Mouse (Mus musculus): ENCODE results near the gene Uqcrh. TPM values are rescaled to one million over a fixed set of nuclear protein-coding genes. Genes with fewer than 3 reads are reported as not detected.
A peak's percentile ranks its signal among the peaks of the same experiment; 100 is the strongest.

The Uqcrh gene
- polyA plus RNA-seq, 1 experiment = 60.5 TPM

DNA sequence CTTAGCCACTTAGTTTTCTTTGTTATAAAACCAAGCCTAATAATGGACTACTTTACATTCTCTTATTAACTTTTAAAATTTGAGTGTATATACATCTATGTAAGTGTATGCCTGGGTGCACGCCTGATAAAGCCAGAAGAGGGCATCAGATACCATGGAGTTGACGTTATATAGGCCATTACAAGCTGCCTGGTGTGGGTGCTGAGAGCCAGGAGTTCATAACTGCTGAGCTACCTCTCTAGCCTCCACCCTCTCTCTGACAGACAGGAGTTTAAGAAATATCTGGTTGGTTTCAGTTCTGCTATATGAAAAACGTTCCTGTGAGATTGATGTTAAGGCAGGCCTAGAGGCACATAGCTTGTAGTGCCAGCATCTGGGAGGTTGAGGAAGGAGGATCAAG, 32.7 kb downstream of the Uqcrh start:
- TF ChIP-seq CTCF (IDR thresholded peaks at IDR 0.05; ENCODE audit: extremely low read depth, insufficient read length, insufficient replicate concordance, low read depth, low read length) = no peak
- no peak for TF ChIP-seq POLR2A (IDR thresholded peaks at IDR 0.05; ENCODE audit: low read depth, low read length)
- no peak overlapping the region for H3K27ac ChIP-seq (ENCODE audit: insufficient read depth, low read depth, low read length)
- 71% methylated on average over 3 of the region's 3 CpGs for WGBS
- H3K36me3 ChIP-seq (ENCODE audit: control insufficient read depth, insufficient read depth, low read length) = peaks cover 25% of the 10 kb centered on the region
- H3K4me1 ChIP-seq (ENCODE audit: control insufficient read depth, insufficient read depth, insufficient read length, low read length) = peaks cover 12% of the 10 kb centered on the region; the same call in 1 of the 2 replicates
- H3K4me3 ChIP-seq (ENCODE audit: low read depth, low read length) = no peak overlapping the region
- H3K27me3 ChIP-seq (ENCODE audit: control insufficient read depth, insufficient read depth, low read length) = no peaks in the 10 kb centered on the region

GRCm38 (mm10) chr4:116040466-116040865, 34.4 kb downstream of the Uqcrh start:
- peaks cover 12% of the 10 kb centered on the region; the same call in 1 of the 2 replicates for H3K4me1 ChIP-seq (ENCODE audit: control insufficient read depth, insufficient read depth, insufficient read length, low read length)

GRCm38 (mm10) chr4:116033374-116033773, 41.5 kb downstream of the Uqcrh start:
- TF ChIP-seq POLR2A (IDR thresholded peaks at IDR 0.05; ENCODE audit: low read depth, low read length) (no peak), CTCF (IDR thresholded peaks at IDR 0.05; ENCODE audit: extremely low read depth, insufficient read length, insufficient replicate concordance, low read depth, low read length) (no peak)
- peaks cover 29% of the 10 kb centered on the region for H3K36me3 ChIP-seq (ENCODE audit: control insufficient read depth, insufficient read depth, low read length)
- H3K4me1 ChIP-seq (ENCODE audit: control insufficient read depth, insufficient read depth, insufficient read length, low read length) = no peaks in the 10 kb centered on the region
- no peak overlapping the region for H3K27ac ChIP-seq (ENCODE audit: insufficient read depth, low read depth, low read length)
- no peaks in the 10 kb centered on the region for H3K27me3 ChIP-seq (ENCODE audit: control insufficient read depth, insufficient read depth, low read length)
- H3K4me3 ChIP-seq (ENCODE audit: low read depth, low read length) = no peak overlapping the region
- 92% methylated on average over 5 of the region's 5 CpGs for WGBS

More at GRCm38 (mm10) chr4:116040466-116040865, 34.4 kb downstream of the Uqcrh start:
- TF ChIP-seq CTCF (IDR thresholded peaks at IDR 0.05; ENCODE audit: extremely low read depth, insufficient read length, insufficient replicate concordance, low read depth, low read length) = no peak
- 61% methylated on average over 2 of the region's 2 CpGs for WGBS
- H3K36me3 ChIP-seq (ENCODE audit: control insufficient read depth, insufficient read depth, low read length) = peaks cover 27% of the 10 kb centered on the region
- no peak overlapping the region for H3K4me3 ChIP-seq (ENCODE audit: low read depth, low read length)
- peak overlapping the region; percentile 75 for H3K27ac ChIP-seq (ENCODE audit: insufficient read depth, low read depth, low read length)
- H3K27me3 ChIP-seq (ENCODE audit: control insufficient read depth, insufficient read depth, low read length) = no peaks in the 10 kb centered on the region

GRCm38 (mm10) chr4:116032906-116033305, 42.0 kb downstream of the Uqcrh start:
- Histone ChIP-seq H3K4me1 (ENCODE audit: control insufficient read depth, insufficient read depth, insufficient read length, low read length) (no peaks in the 10 kb centered on the region), H3K27ac (ENCODE audit: insufficient read depth, low read depth, low read length) (no peak overlapping the region), H3K4me3 (ENCODE audit: low read depth, low read length) (no peak overlapping the region), H3K36me3 (ENCODE audit: control insufficient read depth, insufficient read depth, low read length) (peaks cover 29% of the 10 kb centered on the region), H3K27me3 (ENCODE audit: control insufficient read depth, insufficient read depth, low read length) (no peaks in the 10 kb centered on the region)
- WGBS = 90% methylated on average over 9 of the region's 9 CpGs
- TF ChIP-seq CTCF (IDR thresholded peaks at IDR 0.05; ENCODE audit: extremely low read depth, insufficient read length, insufficient replicate concordance, low read depth, low read length) (no peak), POLR2A (IDR thresholded peaks at IDR 0.05; ENCODE audit: low read depth, low read length) (no peak)

DNA sequence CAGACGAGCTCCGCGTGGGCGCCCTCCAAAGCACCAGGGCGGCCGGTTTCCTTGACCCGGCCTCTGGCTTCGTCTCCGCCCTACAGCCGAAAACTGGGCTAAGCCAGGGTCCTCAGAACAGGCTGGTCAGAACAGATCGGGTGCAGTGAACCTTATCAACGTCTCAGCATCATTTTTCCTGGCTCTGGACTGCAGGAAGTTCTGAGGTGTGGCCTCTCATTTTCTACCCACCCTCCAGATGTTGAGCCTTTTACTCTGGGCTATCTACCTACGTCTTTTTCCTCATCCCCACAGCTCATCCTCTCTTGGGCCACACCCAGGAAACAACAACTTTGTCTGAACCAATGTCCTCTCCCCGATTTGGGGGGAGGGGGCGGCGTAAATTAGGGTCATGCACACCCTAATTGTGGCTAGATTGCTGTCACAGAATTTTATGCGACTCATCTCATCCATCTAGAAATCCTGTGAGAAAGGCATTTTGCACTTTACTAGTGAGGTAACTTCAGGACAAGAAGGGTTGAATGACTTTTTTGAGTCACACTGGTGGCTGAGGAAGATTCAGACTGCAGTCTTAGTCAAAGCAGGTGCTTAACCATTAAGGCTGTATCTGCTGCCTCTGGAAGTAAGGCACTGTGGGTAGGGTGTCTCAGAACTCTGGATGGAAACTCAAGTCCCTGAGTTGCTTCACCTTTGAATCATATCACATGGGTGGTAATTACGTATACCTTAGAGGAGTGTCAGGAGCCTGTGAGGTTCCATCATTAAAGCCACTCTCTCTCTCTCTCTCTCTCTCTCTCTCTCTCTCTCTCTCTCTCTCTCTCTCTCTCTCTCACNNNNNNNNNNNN, 56.7 kb downstream of the Uqcrh start, which contains the start of gene Faah:
Gene Faah (minus strand): TSS at position 25 of the 845 bp plus-strand sequence.
- Histone ChIP-seq H3K4me3 (ENCODE audit: low read depth, low read length) (peak within 1 kb of the TSS; percentile 93), H3K27me3 (ENCODE audit: control insufficient read depth, insufficient read depth, low read length) (no peaks in the 10 kb centered on the region), H3K27ac (ENCODE audit: insufficient read depth, low read depth, low read length) (peak within 1 kb of the TSS; percentile 93), H3K36me3 (ENCODE audit: control insufficient read depth, insufficient read depth, low read length) (peaks cover 1% of the 10 kb centered on the region), H3K4me1 (ENCODE audit: control insufficient read depth, insufficient read depth, insufficient read length, low read length) (peaks cover 15% of the 10 kb centered on the region; the same call in 1 of the 2 replicates)
- 6% methylated on average over 18 of the region's 18 CpGs for WGBS
- TF ChIP-seq CTCF (IDR thresholded peaks at IDR 0.05; ENCODE audit: extremely low read depth, insufficient read length, insufficient replicate concordance, low read depth, low read length) (no peak), POLR2A (IDR thresholded peaks at IDR 0.05; ENCODE audit: low read depth, low read length) (0 out of 2 replicates have a peak, but pooled peaks have one; percentile 5)

DNA sequence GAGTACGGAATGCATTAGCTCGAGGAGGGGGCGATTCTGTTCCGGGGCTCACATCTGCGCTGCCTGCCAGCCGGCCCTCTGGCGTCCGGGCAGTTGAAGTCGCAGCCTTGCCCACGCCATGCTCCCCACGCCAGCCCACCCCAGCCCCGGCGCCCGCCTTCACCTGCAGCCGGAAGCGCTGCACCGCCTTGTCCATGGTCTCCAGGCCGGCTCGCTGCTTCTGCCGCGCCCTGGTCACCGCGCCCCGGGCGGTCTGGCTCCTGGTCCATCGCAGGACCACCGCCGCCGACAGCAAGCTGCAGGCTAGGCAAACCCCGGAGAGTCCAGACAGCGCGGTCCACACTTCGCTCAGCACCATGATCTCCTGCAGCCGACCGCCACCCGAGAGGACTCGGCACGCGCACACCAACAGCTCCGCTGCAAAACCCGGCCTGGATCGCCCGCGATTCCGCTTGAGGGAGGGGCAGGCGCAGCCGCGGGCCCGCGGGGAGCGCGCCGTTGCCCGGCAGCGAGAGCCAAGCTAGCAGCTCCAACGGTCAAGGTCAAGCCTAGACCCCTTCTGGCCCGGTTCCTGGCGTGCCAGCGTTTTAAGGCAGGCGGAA, 57.5 kb downstream of the Uqcrh start:
- peak overlapping the region; percentile 93 for H3K27ac ChIP-seq (ENCODE audit: insufficient read depth, low read depth, low read length)
- under 1% methylated on average over 60 of the region's 60 CpGs for WGBS
- H3K36me3 ChIP-seq (ENCODE audit: control insufficient read depth, insufficient read depth, low read length) = peaks cover 1% of the 10 kb centered on the region
- TF ChIP-seq POLR2A (IDR thresholded peaks at IDR 0.05; ENCODE audit: low read depth, low read length) (peak; percentile 31; the same call in 1 of the 2 replicates), CTCF (IDR thresholded peaks at IDR 0.05; ENCODE audit: extremely low read depth, insufficient read length, insufficient replicate concordance, low read depth, low read length) (no peak)
- H3K4me1 ChIP-seq (ENCODE audit: control insufficient read depth, insufficient read depth, insufficient read length, low read length) = peaks cover 18% of the 10 kb centered on the region; the same call in 1 of the 2 replicates
- H3K4me3 ChIP-seq (ENCODE audit: low read depth, low read length) = peak overlapping the region; percentile 93
- no peaks in the 10 kb centered on the region for H3K27me3 ChIP-seq (ENCODE audit: control insufficient read depth, insufficient read depth, low read length)

Other genes with a start within 250 kb of the Uqcrh start
- 34.6 and 101 TPM in 2 replicates for gene Mob3c, start 247.0 kb downstream of the Uqcrh start, polyA plus RNA-seq (2012; rRNA removed)
- 25.3 and 26.8 TPM in 2 replicates for gene Mknk1, start 235.9 kb downstream of the Uqcrh start, polyA plus RNA-seq (2012; rRNA removed)
- gene Kncn, start 190.7 kb downstream of the Uqcrh start, polyA plus RNA-seq (2012; rRNA removed) = not detected in 2 replicates
- gene 6430628N08Rik, start 184.4 kb downstream of the Uqcrh start, polyA plus RNA-seq (2012; rRNA removed) = not detected in 2 replicates
- gene Dmbx1, start 135.1 kb downstream of the Uqcrh start, polyA plus RNA-seq (2012; rRNA removed) = not detected in 2 replicates
- gene Faah, start 57.1 kb downstream of the Uqcrh start, polyA plus RNA-seq (2012; rRNA removed) = 57.9 and 89.2 TPM in 2 replicates
- 2.7 and 3.7 TPM in 2 replicates for gene Nsun4, start 21.2 kb downstream of the Uqcrh start, polyA plus RNA-seq (2012; rRNA removed)
- gene Lrrc41, start 198 bp upstream of the Uqcrh start, polyA plus RNA-seq (2012; rRNA removed) = 43.2 and 64.7 TPM in 2 replicates
- gene Rad54l, start 48.6 kb upstream of the Uqcrh start, polyA plus RNA-seq (2012; rRNA removed) = 0.76 and 1.5 TPM in 2 replicates
- 8.3 and 10.5 TPM in 2 replicates for gene Pomgnt1, start 48.8 kb upstream of the Uqcrh start, polyA plus RNA-seq (2012; rRNA removed)
- gene Lurap1, start 76.3 kb upstream of the Uqcrh start, polyA plus RNA-seq (2012; rRNA removed) = 0.85 and 1.4 TPM in 2 replicates
- 30.5 and 34.8 TPM in 2 replicates for gene Tspan1, start 92.5 kb upstream of the Uqcrh start, polyA plus RNA-seq (2012; rRNA removed)
- gene 1700042G07Rik, start 98.3 kb upstream of the Uqcrh start, polyA plus RNA-seq (2012; rRNA removed) = not detected in 2 replicates
- not detected in 2 replicates for gene Gm49337, start 98.3 kb upstream of the Uqcrh start, polyA plus RNA-seq (2012; rRNA removed)
- 1.8 and 2.7 TPM in 2 replicates for gene Pik3r3, start 146.5 kb upstream of the Uqcrh start, polyA plus RNA-seq (2012; rRNA removed)

Measured in small intestine, adult 2 months (tissue).